Mouse (Mus musculus) hindbrain, embryonic 14.5 days (tissue): ENCODE measurements around the gene Map3k20. TPM values are rescaled to one million over a fixed set of nuclear protein-coding genes. Genes with fewer than 3 reads are reported as not detected.

Source experiments
- ATAC-seq: fragments of 200-750 bp; cut with Nextera tagmentation; 2 replicates; pipeline ENCODE4 v1.8.0; 2017; ENCODE audit warnings: moderate number of reproducible peaks, mild to moderate bottlenecking, moderate TSS enrichment, moderate library complexity; ENCODE audit not compliant: low FRiP score
- DNase-seq: peaks from one replicate; pipeline ENCODE4 v3.0.0-alpha.2; 2015; ENCODE audit warnings: low spot score
- H3K27ac ChIP-seq: fragments of 300-500 bp; sonication (generic); 2 replicates; pipeline ENCODE4 v1.5.1; 2014; ENCODE audit warnings: mild to moderate bottlenecking, moderate library complexity
- H3K27me3 ChIP-seq: fragments of 300-500 bp; sonication (generic); 2 replicates; pipeline ENCODE4 v1.6.1; 2014; ENCODE audit warnings: mild to moderate bottlenecking, low read length, mixed read lengths; ENCODE audit not compliant: control insufficient read depth, insufficient read depth
- H3K36me3 ChIP-seq: fragments of 300-500 bp; sonication (generic); replicated peaks from 2 replicates; pipeline ENCODE4 v1.6.1; 2014; ENCODE audit not compliant: control insufficient read depth, insufficient read depth
- H3K4me1 ChIP-seq: fragments of 300-500 bp; sonication (generic); replicated peaks from 2 replicates; pipeline ENCODE4 v1.6.1; 2014; ENCODE audit warnings: antibody characterized with exemption, low read length, mixed read lengths; ENCODE audit not compliant: control insufficient read depth, insufficient read depth
- H3K4me2 ChIP-seq: fragments of 300-500 bp; sonication (generic); replicated peaks from 2 replicates; pipeline ENCODE4 v1.6.1; 2014; ENCODE audit warnings: mild to moderate bottlenecking, moderate library complexity
- H3K4me3 ChIP-seq: fragments of 300-500 bp; sonication (generic); replicated peaks from 2 replicates; pipeline ENCODE4 v1.5.1; 2014; ENCODE audit warnings: mild to moderate bottlenecking, low read length
- H3K9ac ChIP-seq: fragments of 300-500 bp; sonication (generic); 2 replicates; pipeline ENCODE4 v1.6.1; 2014
- H3K9me3 ChIP-seq: fragments of 300-500 bp; sonication (generic); 2 replicates; pipeline ENCODE4 v1.6.1; 2016; ENCODE audit warnings: low read length; ENCODE audit not compliant: control insufficient read depth
- WGBS: fragments of 180-500 bp; shearing (Covaris S2); extraction: QIAGEN DNeasy Blood & Tissue Kit; methylation state at CpG from one replicate; pipeline ENCODE4 v1.1.7; 2014; 5-methylcytosine and 5-hydroxymethylcytosine counted together
- polyA plus RNA-seq: library from polyadenylated mRNA; unstranded; fragments of >200 nt; fragmentation: Nextera tagmentation; extraction: Ambion mirVana; gene quantifications from 2 replicates; pipeline ENCODE4 v1.2.1, GENCODE M21; 2014

The Map3k20 gene
- polyA plus RNA-seq, 1 experiment from 2014 or later = 5.1 TPM

DNA sequence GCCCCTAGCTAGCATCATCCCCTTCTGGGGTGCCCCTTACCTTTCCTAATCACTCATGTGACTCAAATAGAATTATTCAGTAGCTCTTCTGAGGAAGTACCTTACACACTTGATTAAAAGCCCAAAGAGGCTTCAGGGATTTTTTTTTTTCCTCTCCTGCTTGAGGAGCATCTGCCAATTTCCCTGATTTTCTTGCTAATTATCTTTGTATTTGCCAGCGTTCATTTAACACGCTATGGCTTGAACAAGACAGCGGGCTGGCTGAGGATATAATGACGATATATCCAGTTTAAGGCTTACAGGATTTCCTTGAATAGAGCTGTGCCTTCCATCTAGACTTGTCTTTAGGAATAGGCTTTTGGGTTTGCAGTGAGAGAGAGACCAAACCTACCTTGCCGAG is 91.5 kb downstream of the Map3k20 start:
- H3K36me3 ChIP-seq = no peaks in the 10 kb centered on the region
- H3K9me3 ChIP-seq = no peaks in the 10 kb centered on the region
- no peak overlapping the region for H3K4me3 ChIP-seq
- H3K27ac ChIP-seq = no peak overlapping the region
- DNase-seq = no peak
- H3K9ac ChIP-seq = no peak overlapping the region
- 78% methylated on average over 5 of the region's 5 CpGs for WGBS
- no peaks in the 10 kb centered on the region for H3K27me3 ChIP-seq
- H3K4me1 ChIP-seq = no peaks in the 10 kb centered on the region
- H3K4me2 ChIP-seq = no peak overlapping the region
- ATAC-seq = no peak

DNA sequence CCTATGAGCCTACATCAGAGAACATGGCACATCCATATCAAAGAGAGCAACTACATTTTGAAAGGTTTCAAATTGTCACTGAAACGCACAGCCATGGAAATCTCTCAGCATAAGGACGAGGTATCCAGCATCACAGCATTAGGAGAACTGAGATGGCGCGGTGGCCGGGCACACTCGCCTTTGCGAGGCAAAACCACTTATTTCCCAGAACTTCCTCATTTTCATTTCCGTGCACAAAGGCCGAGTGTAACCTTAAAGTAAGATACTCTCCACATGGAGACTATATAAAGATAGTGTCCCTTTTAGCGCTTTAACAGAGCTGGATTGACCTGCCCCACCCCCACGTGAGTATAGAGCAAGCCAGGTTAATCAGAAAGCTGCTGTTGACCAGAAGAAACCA is 94.0 kb downstream of the Map3k20 start:
- no peak overlapping the region for H3K9ac ChIP-seq
- H3K27me3 ChIP-seq = no peaks in the 10 kb centered on the region
- ATAC-seq = no peak
- no peak overlapping the region for H3K27ac ChIP-seq
- H3K36me3 ChIP-seq = no peaks in the 10 kb centered on the region
- H3K4me1 ChIP-seq = no peaks in the 10 kb centered on the region
- H3K9me3 ChIP-seq = no peaks in the 10 kb centered on the region
- no peak overlapping the region for H3K4me2 ChIP-seq
- no peak for DNase-seq
- WGBS = 95% methylated on average over 11 of the region's 11 CpGs
- H3K4me3 ChIP-seq = no peak overlapping the region

DNA sequence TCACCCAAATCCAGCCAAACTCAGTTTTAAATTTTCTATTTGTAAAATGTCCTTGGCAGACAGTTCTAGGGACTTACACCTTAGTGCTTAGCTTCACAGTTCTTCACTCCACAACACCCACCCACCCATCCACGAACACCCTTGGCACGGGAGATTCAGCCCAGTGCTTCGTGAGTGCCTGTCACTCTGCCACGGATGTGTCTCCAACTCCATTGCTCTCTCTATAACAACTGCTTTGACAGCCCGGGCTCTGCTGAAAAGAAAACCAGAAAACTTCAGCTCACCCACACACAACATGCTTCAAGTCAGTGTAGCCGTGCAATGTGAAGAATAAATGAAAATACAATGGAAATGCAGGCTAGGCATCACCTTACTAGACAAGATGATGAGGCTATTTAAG is 97.2 kb downstream of the Map3k20 start:
- H3K4me2 ChIP-seq = no peak overlapping the region
- no peak overlapping the region for H3K4me3 ChIP-seq
- H3K36me3 ChIP-seq = no peaks in the 10 kb centered on the region
- H3K27ac ChIP-seq = no peak overlapping the region
- H3K27me3 ChIP-seq = no peaks in the 10 kb centered on the region
- H3K4me1 ChIP-seq = no peaks in the 10 kb centered on the region
- WGBS = 88% methylated on average over 6 of the region's 6 CpGs
- H3K9ac ChIP-seq = no peak overlapping the region
- DNase-seq (no peak), ATAC-seq (no peak)
- H3K9me3 ChIP-seq = no peaks in the 10 kb centered on the region

DNA sequence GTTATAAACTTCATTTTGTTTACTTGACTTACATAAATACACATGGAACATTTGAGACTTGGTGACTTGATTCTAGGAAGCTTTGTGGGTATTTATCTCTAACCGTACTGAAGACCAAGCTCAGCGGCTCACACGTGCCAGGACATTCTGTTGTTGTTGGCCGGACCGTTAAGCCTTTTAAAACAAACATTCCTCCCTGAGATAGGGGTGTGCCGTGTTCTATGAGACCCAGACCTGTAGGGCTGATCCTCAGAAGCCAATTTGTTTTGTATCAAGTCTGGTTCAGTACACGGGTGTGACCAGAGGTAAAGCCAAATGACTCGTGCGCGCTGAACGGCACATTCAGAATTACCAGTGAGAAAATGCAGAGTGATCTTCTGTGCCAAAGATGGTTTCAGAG is 97.9 kb downstream of the Map3k20 start:
- Histone ChIP-seq H3K4me2 (no peak overlapping the region), H3K27ac (no peak overlapping the region), H3K27me3 (no peaks in the 10 kb centered on the region), H3K9ac (no peak overlapping the region), H3K4me3 (no peak overlapping the region), H3K36me3 (no peaks in the 10 kb centered on the region), H3K9me3 (no peaks in the 10 kb centered on the region), H3K4me1 (no peaks in the 10 kb centered on the region)
- 78% methylated on average over 11 of the region's 11 CpGs for WGBS
- ATAC-seq (no peak), DNase-seq (no peak)

DNA sequence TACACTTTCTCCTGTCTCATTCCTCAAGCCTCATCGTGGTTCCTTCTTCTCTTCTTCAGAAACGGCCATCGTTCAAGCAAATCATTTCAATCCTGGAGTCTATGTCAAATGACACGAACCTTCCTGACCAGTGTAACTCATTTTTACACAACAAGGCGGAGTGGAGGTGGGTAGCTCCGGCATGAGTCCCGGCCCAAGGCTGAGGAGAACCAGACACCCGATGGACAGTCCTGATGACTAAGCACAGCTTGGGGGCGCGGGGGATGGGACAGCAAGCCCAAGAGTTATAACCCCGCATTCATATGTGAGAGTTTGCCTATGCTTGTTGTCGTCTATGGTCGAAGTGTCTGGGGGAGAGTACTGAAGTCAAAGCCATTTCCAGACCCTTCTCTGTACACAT is 104.0 kb downstream of the Map3k20 start:
- H3K27ac ChIP-seq = no peak overlapping the region
- WGBS = 90% methylated on average over 13 of the region's 13 CpGs
- no peaks in the 10 kb centered on the region for H3K9me3 ChIP-seq
- no peaks in the 10 kb centered on the region for H3K27me3 ChIP-seq
- no peak for DNase-seq
- no peak overlapping the region for H3K4me2 ChIP-seq
- no peak for ATAC-seq
- H3K4me1 ChIP-seq = no peaks in the 10 kb centered on the region
- H3K9ac ChIP-seq = no peak overlapping the region
- no peaks in the 10 kb centered on the region for H3K36me3 ChIP-seq
- no peak overlapping the region for H3K4me3 ChIP-seq

DNA sequence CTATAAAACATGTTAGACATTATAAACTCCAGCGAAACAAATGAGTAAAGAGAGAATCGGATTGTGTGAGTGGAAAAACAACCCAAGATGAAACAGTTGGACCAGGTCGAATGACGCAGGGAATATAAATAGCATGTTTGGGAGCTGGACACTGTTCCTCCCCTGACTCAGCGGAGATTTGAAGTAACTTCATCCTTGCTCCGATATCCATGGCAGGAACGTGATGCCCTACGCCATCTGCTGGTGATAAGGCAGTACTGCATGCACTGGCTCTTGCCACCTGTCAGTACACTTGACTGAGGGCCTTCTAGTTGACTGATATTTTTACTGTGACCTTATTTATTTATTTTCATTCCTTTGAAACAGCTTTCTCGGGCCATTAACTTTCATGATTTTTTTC is 104.5 kb downstream of the Map3k20 start:
- ATAC-seq = no peak

DNA sequence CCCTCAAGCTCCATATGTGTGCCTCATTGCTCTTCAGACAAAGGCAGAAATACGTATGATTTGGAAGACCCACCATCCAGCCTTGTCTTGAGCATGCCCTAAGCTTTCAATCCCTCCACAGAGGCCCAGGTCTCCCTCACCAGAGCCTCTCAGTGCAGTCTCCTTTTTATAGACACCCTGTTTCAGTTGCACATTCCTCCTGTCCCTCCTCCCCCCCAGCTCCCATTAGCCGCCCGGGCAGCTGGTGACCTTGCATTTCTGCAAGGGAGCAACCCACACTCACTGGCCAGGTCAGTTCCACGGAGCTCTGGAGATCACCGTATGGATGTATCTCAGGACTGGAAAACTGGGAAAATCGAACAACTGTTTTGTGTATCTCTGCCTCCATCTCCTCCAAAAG is 105.0 kb downstream of the Map3k20 start:
- Histone ChIP-seq H3K27me3 (no peaks in the 10 kb centered on the region), H3K4me2 (no peak overlapping the region), H3K9ac (no peak overlapping the region), H3K4me3 (no peak overlapping the region), H3K36me3 (no peaks in the 10 kb centered on the region), H3K4me1 (no peaks in the 10 kb centered on the region), H3K9me3 (peaks cover 2% of the 10 kb centered on the region; the same call in 1 of the 2 replicates), H3K27ac (no peak overlapping the region)
- no peak for DNase-seq
- WGBS = 82% methylated on average over 6 of the region's 6 CpGs
- no peak for ATAC-seq

More for the DNA sequence above, 104.5 kb downstream of the Map3k20 start:
- H3K36me3 ChIP-seq = no peaks in the 10 kb centered on the region
- no peaks in the 10 kb centered on the region for H3K27me3 ChIP-seq
- H3K9ac ChIP-seq = no peak overlapping the region
- H3K4me3 ChIP-seq = no peak overlapping the region
- H3K27ac ChIP-seq = no peak overlapping the region
- H3K9me3 ChIP-seq = no peaks in the 10 kb centered on the region
- no peak overlapping the region for H3K4me2 ChIP-seq
- 24% methylated on average over 9 of the region's 9 CpGs for WGBS
- peak; percentile 85 for DNase-seq
- H3K4me1 ChIP-seq = no peaks in the 10 kb centered on the region

DNA sequence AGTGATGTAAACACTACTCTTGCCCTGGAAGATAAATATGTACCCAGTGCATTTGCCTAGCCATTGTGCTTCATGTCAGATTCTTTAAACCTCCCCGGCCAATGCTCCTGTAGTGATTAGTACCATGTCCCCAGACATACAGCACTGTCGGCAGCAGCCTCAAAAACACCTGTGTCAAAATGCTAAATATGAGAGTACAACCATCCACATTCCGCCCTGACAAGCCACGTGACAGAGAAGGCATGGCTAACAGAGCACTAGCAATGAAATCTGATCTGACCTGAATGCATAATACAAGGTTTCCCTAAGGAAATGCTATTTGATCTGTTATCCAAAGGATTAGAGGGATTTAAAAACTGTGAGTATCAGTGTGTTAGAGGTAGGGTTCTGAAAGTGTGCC is 105.6 kb downstream of the Map3k20 start:
- no peak for DNase-seq
- no peak overlapping the region for H3K4me3 ChIP-seq
- H3K27me3 ChIP-seq = no peaks in the 10 kb centered on the region
- H3K4me2 ChIP-seq = no peak overlapping the region; the same call in 1 of the 2 replicates
- ATAC-seq = no peak
- peaks cover 6% of the 10 kb centered on the region; the same call in 1 of the 2 replicates for H3K9me3 ChIP-seq
- H3K27ac ChIP-seq = no peak overlapping the region
- 47% methylated on average over 4 of the region's 4 CpGs for WGBS
- H3K36me3 ChIP-seq = no peaks in the 10 kb centered on the region
- no peaks in the 10 kb centered on the region for H3K4me1 ChIP-seq
- H3K9ac ChIP-seq = no peak overlapping the region

DNA sequence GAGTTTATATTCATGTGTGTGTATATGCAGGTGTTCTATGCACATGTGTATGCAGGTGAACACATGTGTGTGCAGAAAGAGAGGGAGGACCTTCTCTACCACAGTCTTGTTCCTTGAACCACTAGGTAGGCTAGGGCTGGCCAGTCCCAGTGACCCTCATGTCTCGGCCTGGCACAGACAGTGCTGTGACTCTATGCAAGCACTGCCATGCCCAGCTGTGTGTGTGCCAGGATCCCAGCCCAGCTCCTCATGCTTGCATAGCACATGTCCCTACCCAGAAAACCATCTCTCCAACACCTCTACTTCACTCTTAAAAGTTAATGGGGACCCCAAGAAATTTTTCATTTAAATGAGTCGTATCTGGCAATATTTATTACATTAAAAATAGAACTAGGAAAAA is 106.3 kb downstream of the Map3k20 start:
- DNase-seq (no peak), ATAC-seq (no peak)
- Histone ChIP-seq H3K27me3 (no peaks in the 10 kb centered on the region), H3K36me3 (no peaks in the 10 kb centered on the region), H3K4me3 (no peak overlapping the region), H3K4me2 (no peak overlapping the region), H3K27ac (no peak overlapping the region), H3K9me3 (peaks cover 6% of the 10 kb centered on the region; the same call in 1 of the 2 replicates), H3K9ac (no peak overlapping the region), H3K4me1 (no peaks in the 10 kb centered on the region)
- WGBS = 96% methylated on average over 2 of the region's 2 CpGs

DNA sequence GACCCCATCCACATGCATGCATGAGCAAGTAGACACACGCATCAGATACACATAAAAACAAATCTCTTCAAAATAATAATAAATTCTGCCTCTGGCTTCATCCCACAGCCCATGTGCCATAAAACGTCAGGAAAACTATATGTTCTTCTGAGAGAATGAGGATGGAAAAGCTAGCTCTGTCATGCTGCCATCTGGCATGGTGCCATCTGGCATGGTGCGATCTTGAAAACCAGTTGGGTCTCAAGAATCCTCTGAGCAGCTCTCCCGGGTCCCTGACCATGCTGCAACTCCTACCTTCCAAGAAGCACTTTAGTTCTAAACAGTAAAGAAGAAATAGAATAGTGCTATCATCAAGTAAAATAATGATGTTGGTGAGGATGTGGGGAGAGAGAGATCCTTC is 106.9 kb downstream of the Map3k20 start:
- no peaks in the 10 kb centered on the region for H3K27me3 ChIP-seq
- no peak overlapping the region for H3K4me3 ChIP-seq
- peaks cover 6% of the 10 kb centered on the region; the same call in 1 of the 2 replicates for H3K9me3 ChIP-seq
- no peak for ATAC-seq
- H3K4me1 ChIP-seq = no peaks in the 10 kb centered on the region
- no peak for DNase-seq
- H3K36me3 ChIP-seq = no peaks in the 10 kb centered on the region
- no peak overlapping the region for H3K27ac ChIP-seq
- H3K9ac ChIP-seq = no peak overlapping the region
- no peak overlapping the region for H3K4me2 ChIP-seq
- 61% methylated on average over 4 of the region's 4 CpGs for WGBS
